Mouse (Mus musculus) CD4-positive naive resting alpha-beta T cell, adult 76 days (primary cell): ENCODE results near the gene Pianp. TPM values are rescaled to one million over a fixed set of nuclear protein-coding genes. Genes with fewer than 3 reads are reported as not detected.

ENCODE experiments used
- total RNA-seq: library from RNA; stranded (reverse); gene quantifications from one replicate; pipeline ENCODE4 v1.2.4, GENCODE M21; 2023

Pianp gene
- 1.1 TPM for total RNA-seq

GRCm38 (mm10) chr6:124996551-124997501, at the start of gene Pianp:
TSS of gene Pianp (plus strand) at chr6:124996694.

GRCm38 (mm10) chr6:124965088-124965719, 31.3 kb upstream of the Pianp start, which contains the start of gene Cops7a:
TSS of gene Cops7a (minus strand) at chr6:124965538.

GRCm38 (mm10) chr6:125009129-125009180, 12.5 kb downstream of the Pianp start, which contains the start of gene Zfp384:
TSS of gene Zfp384 (plus strand) at chr6:125009145.

GRCm38 (mm10) chr6:125039533-125040153, 43.1 kb downstream of the Pianp start, which contains the start of gene Ing4:
TSS of gene Ing4 (plus strand) at chr6:125039760.

DNA sequence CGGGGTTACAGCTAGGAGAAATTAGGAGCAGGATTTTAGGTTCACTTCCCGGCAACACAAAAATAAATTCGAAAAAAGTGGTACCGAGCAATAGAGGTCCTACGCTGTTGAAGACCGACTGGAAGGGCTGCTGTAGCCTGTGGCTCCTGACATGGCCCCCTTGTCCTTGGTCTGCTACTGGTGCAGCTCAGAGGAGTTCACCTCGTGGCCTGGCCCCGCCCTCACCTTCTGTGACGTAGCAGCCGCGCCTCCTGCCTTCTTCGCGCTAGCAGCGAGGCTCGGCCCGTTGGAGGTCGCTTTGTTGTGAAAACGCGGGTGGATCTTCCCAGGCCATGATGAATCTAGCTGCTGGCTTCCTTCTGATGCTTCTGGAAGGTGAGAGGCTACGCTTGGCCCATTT, 53.2 kb downstream of the Pianp start, which contains the start of gene Acrbp:
Gene Acrbp, plus strand, starts transcription at position 12 of the 400 bp plus-strand sequence.

Other genes starting within 250 kb of the Pianp start
- gene Gm45234, start 240.7 kb upstream of the Pianp start, total RNA-seq: 1.9 TPM
- 151 TPM for gene Atn1, start 240.2 kb upstream of the Pianp start, total RNA-seq
- 2.5 TPM for gene Eno2, start 227.0 kb upstream of the Pianp start, total RNA-seq
- gene Lrrc23, start 217.0 kb upstream of the Pianp start, total RNA-seq: 10.3 TPM
- 3.4 TPM for gene Spsb2, start 188.0 kb upstream of the Pianp start, total RNA-seq
- 25.6 TPM for gene Tpi1, start 182.4 kb upstream of the Pianp start, total RNA-seq
- gene Usp5, start 167.2 kb upstream of the Pianp start, total RNA-seq: 61.8 TPM
- gene Cdca3, start 167.1 kb upstream of the Pianp start, total RNA-seq: 4.2 TPM
- not detected for gene Gnb3, start 156.4 kb upstream of the Pianp start, total RNA-seq
- not detected for gene P3h3, start 138.9 kb upstream of the Pianp start, total RNA-seq
- 0.82 TPM for gene Gpr162, start 132.7 kb upstream of the Pianp start, total RNA-seq
- 401 TPM for gene Cd4, start 108.5 kb upstream of the Pianp start, total RNA-seq
- 2.6 TPM for gene Lag3, start 85.0 kb upstream of the Pianp start, total RNA-seq
- 60.5 TPM for gene Ptms, start 76.6 kb upstream of the Pianp start, total RNA-seq
- gene Mlf2, start 65.3 kb upstream of the Pianp start, total RNA-seq: 72.1 TPM
- 40.5 TPM for gene Cops7a, start 31.2 kb upstream of the Pianp start, total RNA-seq
- 79.4 TPM for gene Zfp384, start 12.5 kb downstream of the Pianp start, total RNA-seq
- 72.1 TPM for gene Ing4, start 43.1 kb downstream of the Pianp start, total RNA-seq
- 10.1 TPM for gene Acrbp, start 53.0 kb downstream of the Pianp start, total RNA-seq
- 12.8 TPM for gene Lpar5, start 71.2 kb downstream of the Pianp start, total RNA-seq
- gene Chd4, start 99.3 kb downstream of the Pianp start, total RNA-seq: 269 TPM
- 31.9 TPM for gene Nop2, start 135.2 kb downstream of the Pianp start, total RNA-seq
- gene Iffo1, start 148.5 kb downstream of the Pianp start, total RNA-seq: 32.4 TPM
- 445 TPM for gene Gapdh, start 169.8 kb downstream of the Pianp start, total RNA-seq
- gene Ncapd2, start 195.0 kb downstream of the Pianp start, total RNA-seq: 28.7 TPM
- gene Mrpl51, start 195.1 kb downstream of the Pianp start, total RNA-seq: 19.4 TPM
- 95.8 TPM for gene Vamp1, start 218.9 kb downstream of the Pianp start, total RNA-seq
- gene Tapbpl, start 235.2 kb downstream of the Pianp start, total RNA-seq: 29.7 TPM
- 174 TPM for gene Cd27, start 240.3 kb downstream of the Pianp start, total RNA-seq